Mouse (Mus musculus): Measurements from ENCODE around the gene Prmt3. TPM values are rescaled to one million over a fixed set of nuclear protein-coding genes. Genes with fewer than 3 reads are reported as not detected.

The Prmt3 gene
- total RNA-seq (2021), result 27.8 and 30.7 TPM in 2 replicates
- long read RNA-seq, experiment 1, transcript Prmt3-201 (16 exons, 2,507 nt), result major isoform, 35 of 59 reads
- long read RNA-seq, experiment 1, partial matches to known transcripts, result 5 of 59 reads
- long read RNA-seq, experiment 1, other reads (novel, unspliced or antisense), result 19 of 59 reads
- long read RNA-seq, experiment 2, transcript Prmt3-201 (16 exons, 2,507 nt), result major isoform, 27 of 37 reads
- long read RNA-seq, experiment 2, partial matches to known transcripts, result 2 of 37 reads
- long read RNA-seq, experiment 2, other reads (novel, unspliced or antisense), result 7 of 37 reads

DNA sequence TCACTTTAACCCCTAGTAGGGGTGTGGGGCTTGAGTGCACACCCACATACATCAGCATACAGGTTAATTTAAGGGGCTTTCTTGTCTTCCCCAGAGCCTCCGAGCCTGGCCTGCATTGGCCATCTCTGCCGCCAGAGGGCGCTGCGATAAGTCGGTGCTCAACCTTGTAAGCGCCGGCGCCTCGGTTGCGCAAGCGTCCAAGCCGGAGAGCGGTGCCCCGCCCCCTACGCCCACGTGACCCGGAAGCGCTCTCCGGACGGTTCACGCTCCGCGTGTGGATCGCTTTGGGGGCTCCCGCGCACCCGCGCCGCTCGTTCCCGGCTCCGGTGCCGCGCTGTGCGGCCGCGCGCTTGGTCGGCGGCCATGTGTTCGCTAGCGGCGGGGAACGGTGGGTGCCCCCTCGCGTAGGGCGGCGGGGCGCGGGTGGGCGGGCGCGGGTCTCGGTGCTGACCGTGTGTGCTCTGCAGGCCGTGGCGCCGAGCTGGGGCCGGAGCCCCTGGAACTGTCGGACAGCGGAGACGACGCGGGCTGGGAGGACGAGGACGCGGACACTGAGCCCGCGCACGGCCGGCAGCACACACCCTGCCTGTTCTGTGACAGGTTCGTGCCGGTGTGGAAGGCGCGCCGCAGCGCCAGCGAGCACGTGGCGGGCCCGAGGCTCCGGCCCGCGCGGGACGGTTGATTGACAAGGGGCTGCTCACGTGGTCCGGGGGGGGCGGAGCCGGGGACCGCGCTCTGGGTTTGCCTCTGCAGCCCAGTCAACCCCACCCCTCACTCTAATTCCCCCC, at the start of gene Prmt3:
Gene Prmt3, plus strand, starts transcription at position 233 of the 788 bp plus-strand sequence.
- peak; percentile 99 for DNase-seq

DNA sequence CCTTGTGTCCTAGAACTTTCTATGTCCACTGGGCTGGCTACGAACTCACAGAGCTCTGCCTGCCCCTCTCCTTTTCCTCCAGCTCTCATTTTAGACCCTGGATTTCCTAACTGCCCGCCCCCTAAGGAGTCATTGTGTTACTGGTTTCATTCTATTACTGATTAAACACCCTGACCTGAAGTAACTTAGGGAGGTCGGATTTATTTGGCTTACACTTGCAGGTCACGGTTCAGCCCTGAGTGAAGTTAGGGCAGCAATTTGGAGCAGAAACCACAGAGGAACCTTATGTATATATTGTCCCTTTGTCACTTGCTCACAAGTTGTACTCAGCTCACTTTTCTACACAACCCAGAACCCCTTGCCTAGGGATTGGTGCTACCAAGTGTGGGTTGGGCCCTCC, 43.8 kb upstream of the Prmt3 start:
- no peak for DNase-seq

GRCm38 (mm10) chr7:49739448-49739847, 38.7 kb upstream of the Prmt3 start:
- no peak for DNase-seq

- no peak for DNase-seq
Observed at GRCm38 (mm10) chr7:49741474-49741873, 36.7 kb upstream of the Prmt3 start.

DNA sequence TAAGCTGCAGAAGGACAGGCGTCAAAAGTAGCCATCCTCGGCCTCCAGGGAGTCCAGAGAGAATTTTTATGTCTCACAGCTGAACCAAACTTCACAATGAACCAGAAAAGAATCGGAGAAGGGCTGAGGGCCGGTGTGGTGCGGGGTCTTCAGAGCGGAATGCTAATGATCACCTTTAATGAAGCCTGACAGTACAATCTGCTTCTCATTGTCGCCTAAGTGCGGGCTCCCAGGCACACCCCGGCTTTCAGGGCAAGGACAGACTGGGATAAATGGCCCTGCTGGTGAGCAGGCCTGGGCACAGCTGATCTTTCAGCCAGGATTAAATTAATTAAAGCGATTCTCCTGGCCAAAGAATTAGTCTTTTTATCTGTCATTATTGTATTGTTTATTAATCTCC, 36.2 kb upstream of the Prmt3 start:
- DNase-seq, result no peak

DNA sequence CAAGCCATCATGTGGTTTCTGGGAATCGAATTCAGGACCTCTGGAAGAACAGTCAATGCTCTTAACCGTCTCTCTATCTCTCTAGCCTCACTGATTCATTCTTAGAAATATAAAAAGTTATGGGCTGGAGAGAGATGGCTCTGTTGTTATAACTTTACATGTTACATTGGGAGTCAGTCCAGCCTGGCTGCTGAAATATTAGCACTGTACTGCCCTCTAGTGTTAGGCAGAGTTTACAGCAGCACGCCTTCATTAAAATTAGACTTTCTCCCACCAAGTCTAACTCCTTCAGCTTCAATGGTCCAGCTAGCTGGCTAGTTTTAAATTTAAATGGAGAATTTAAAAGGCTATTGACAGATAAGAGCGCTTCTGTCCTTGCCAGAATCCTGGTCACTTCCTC, 27.0 kb upstream of the Prmt3 start:
- DNase-seq, result peak; percentile 46

GRCm38 (mm10) chr7:49752730-49753506, 25.2 kb upstream of the Prmt3 start:
- peak; percentile 60 for DNase-seq

- DNase-seq, result peak; percentile 63
Observed at GRCm38 (mm10) chr7:49754767-49755166, 23.4 kb upstream of the Prmt3 start.

DNA sequence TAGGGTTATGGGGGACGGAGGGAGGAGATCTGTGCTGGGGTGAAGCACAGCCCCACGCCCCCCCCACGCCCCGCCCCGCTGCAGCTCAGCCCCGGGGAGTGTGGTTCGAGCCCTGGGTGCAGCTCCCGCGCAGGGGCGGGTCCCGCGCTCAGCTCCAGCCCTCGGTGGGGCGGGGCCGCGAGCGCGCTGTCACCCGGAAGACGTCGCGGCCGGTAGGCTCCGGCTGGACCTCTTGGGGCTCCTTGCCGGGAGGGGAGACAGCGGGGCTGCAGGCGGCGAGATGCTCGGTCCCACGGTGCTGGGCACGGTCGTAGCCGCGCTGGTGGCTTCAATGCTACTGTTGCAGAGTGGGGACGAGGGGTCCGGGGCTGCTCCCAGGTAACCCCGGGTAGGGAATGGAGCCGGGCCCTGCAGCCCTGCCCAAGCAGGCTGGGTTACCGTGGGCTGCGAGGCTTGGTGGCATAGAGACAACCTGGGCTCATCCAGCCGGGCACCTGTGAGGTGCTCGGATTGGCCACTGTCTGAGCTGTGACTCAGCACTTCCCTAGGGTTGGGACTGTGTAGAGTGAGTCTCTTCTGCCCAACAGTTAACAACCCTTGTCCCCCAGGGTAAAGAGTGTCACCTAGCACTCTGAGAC, 19.1 kb upstream of the Prmt3 start, which contains the start of gene Htatip2:
Gene Htatip2, plus strand, starts transcription at position 182 of the 638 bp plus-strand sequence.
- peak; percentile 80 for DNase-seq

DNA sequence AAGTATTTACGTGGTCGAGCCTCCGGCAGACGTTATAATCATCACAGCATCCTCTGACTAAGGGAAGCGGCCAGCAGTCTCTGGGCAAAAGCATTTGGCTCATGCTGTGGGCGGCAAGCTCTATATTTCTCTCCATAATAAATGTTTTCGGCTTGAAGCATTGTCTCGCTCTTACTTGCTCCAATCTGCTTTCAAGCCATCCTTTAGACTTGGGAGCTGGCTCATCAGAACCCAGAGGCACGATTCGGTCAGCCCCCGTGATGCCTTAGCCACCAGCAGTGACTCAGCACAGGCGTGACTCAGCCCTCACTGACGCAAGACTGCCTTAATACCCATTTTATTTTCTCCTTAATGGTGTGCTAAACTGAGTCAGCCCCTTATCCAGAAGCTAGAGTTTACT, 15.5 kb upstream of the Prmt3 start:
- DNase-seq, result peak; percentile 72

- peak; percentile 51 for DNase-seq
Observed at GRCm38 (mm10) chr7:49764011-49764716, 14.0 kb upstream of the Prmt3 start.

DNA sequence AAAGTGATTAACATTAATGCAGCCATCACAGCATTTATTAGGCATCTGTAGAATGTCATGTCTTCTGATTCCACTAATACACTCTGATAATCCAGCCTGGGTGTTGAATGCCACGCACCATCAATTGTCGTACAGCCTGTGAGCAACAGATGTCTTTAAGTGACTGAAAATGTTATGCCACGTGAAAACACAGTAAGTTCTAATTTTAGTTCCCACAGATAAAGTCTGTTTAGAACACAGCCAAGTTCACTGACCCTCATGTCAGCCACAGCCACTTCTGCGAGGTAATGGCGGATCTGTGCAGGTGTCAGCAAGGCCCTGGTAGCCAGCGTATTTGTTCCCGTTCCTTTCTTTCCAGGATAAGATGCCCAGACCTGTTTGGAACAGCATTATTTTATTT, 12.0 kb upstream of the Prmt3 start:
- peak; percentile 0 for DNase-seq

DNA sequence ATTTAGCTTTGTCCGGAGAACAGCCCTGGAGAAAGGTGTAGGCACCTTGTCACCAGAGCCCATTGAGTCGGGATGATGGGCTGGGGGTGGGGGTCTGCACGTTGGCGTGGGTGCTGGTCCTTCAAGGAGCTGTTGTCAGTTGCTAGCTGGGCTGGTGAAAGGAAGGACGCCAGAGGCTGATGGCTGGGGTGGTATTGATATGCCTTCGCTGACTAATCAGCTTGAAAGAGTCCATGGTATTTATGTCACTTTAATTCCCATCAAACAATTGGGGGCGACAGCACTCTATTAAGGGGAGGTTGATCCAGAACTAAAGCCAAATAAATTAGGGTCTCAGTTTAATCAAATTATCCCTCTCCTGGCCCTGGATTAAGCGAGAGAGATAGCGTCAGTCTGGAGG, 9.6 kb upstream of the Prmt3 start:
- DNase-seq, result no peak

GRCm38 (mm10) chr7:49774396-49774795, 3.8 kb upstream of the Prmt3 start:
- DNase-seq, result no peak

GRCm38 (mm10) chr7:49777585-49777984, 561 bp upstream of the Prmt3 start:
- no peak for DNase-seq

DNA sequence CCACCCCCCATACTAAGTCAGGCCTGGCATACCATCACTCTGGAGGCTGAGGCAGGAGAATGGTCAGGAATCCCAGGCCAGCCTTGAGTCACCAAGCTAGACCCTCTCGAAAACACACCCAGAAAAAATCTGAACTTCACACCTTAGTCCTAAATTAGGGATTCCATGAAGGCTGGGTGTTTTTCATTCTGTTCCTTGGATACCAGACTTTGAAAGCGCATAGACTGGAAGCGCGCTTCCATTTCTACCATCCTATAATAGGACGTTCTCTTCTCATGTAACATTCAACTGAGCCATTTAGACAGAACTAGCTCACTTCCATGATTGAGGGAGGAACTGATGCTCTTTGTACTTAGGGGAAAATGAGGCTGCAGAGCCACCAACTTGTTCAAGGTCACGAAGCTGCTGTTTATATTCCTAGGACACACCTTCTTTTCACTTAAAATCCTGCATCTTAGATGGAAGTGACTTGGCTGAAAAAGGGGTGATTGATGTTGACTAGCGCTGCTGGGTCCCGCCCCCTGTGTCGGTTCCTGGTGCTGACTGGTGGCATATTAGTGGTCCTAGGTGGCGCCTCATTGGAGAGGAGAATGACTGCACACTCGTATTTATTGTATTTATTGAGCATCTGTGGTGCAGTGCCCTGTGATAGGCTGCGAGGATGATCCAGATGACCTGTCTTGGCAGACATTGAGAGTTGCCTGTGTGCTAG, 914 bp downstream of the Prmt3 start:
- peak; percentile 26 for DNase-seq

GRCm38 (mm10) chr7:49783017-49783416, 4.9 kb downstream of the Prmt3 start:
- no peak for DNase-seq

DNA sequence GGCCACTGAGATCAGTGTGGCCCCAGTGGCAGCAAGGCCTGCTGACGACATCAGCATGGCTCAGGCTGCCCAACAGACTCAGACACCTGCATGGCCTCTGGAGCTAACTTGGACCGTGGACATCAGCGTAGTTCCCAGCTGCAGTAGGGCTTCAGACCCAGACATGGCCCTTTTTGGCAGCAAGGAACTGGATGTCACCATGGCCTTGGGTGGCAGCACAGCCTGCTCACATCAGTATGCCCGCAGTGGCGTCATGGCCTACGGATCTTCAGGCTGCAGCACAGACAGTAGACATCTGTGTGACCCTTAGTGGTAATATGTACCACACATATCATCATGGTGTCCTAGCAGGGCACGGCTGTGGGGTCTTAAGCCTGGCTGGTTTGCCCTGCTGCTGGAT, 7.0 kb downstream of the Prmt3 start:
- peak; percentile 17 for DNase-seq

- DNase-seq, result peak; percentile 89
Observed at GRCm38 (mm10) chr7:49786618-49787382, 8.7 kb downstream of the Prmt3 start.

GRCm38 (mm10) chr7:49787383-49787645, 9.2 kb downstream of the Prmt3 start:
- DNase-seq, result no peak

Measured in adrenal gland, postnatal 14 days (tissue).